Mouse (Mus musculus): ENCODE measurements at regions not wholly inside any gene's neighbourhood (a gene's known extent, or its start where the extent isn't known, plus 50 kb on each side); places are given as distances from the start of the nearest gene placed in this dataset.

DNA sequence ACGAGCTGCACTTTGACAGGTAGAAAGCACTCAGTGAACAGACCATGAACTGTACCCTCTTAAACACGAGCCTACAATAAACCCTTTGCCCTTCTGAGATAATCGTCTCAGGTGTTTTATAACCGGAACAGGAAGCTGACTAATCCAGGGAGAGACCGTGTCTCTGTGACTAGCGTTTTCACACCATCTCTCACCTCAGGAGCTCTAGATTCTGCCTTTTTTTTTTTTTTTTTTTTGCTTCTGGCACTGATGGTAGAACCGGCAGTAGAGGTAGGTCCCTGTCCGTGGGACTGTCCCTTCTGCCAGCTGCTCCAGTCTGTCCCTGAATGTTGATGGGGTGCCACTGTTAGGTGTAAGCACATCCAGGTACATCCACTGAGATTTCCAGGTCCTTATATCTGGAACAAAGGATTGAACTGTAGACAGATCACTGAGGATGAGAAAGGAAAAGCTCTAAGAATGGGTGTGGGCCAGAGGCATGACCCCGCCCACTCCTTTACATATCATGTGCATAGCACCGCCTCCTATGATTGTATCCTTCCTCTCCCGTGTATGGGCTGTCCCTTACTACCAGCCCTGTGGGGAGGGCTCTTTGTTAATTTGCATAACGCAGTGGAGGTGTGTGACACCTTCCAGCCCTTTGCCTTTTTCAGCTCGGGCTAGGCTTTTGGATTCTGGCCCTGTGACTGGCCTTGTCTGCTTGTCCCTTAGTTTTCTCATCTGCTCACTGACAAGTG, 70.7 kb upstream of the Lrpap1 start:
- no peak overlapping the region for H3K4me2 ChIP-seq (ENCODE audit: low read depth, low read length)
- no peak overlapping the region for H3K4me3 ChIP-seq (ENCODE audit: low read depth, low read length)
- H3K36me3 ChIP-seq (replicated peaks; ENCODE audit: insufficient read depth, low read length), result no peaks in the 10 kb centered on the region
- TF ChIP-seq EP300 (IDR thresholded peaks at IDR 0.05; ENCODE audit: low read depth) (no peak), CTCF (IDR thresholded peaks at IDR 0.05; ENCODE audit: low read depth) (no peak)
- no peaks in the 10 kb centered on the region for H3K27me3 ChIP-seq (ENCODE audit: insufficient read depth, low read length)
- H3K4me1 ChIP-seq (ENCODE audit: insufficient read depth), result no peaks in the 10 kb centered on the region
- no peaks in the 10 kb centered on the region for H3K9me3 ChIP-seq (ENCODE audit: low read length)
- ATAC-seq (no peak), DNase-seq (no peak)
- no peak overlapping the region for H3K9ac ChIP-seq (replicated peaks)
- H3K27ac ChIP-seq (ENCODE audit: low read depth), result no peak overlapping the region
- WGBS (ENCODE audit: insufficient replicate concordance), result 40% methylated on average over 13 of the region's 13 CpGs

DNA sequence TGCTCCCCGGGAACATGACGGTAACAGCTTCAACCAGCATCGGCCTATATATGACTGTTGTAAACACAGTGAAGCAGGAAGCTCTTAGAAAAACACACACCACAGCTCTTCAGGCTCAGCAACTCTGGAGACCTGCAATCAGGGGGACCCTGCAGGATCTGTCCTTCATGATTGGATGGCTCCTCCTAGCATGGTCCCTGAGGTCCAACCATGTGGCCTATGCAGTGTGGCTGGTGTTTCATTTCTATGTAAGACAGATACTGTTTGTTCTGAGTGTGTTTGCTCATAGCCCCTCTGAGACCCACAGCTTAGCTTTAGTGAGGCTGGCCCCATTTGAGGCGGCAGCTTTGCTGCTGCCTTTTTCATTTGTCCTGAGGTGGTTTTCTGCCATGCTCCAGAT, 68.8 kb upstream of the Lrpap1 start:
- Histone ChIP-seq H3K27ac (ENCODE audit: low read depth) (no peak overlapping the region), H3K27me3 (ENCODE audit: insufficient read depth, low read length) (no peaks in the 10 kb centered on the region; the same call in 1 of the 2 replicates), H3K4me1 (ENCODE audit: insufficient read depth) (no peaks in the 10 kb centered on the region), H3K36me3 (replicated peaks; ENCODE audit: insufficient read depth, low read length) (no peaks in the 10 kb centered on the region), H3K9ac (replicated peaks) (no peak overlapping the region), H3K9me3 (ENCODE audit: low read length) (no peaks in the 10 kb centered on the region), H3K4me2 (ENCODE audit: low read depth, low read length) (no peak overlapping the region), H3K4me3 (ENCODE audit: low read depth, low read length) (no peak overlapping the region)
- DNase-seq, result no peak
- 70% methylated on average over 4 of the region's 4 CpGs for WGBS (ENCODE audit: insufficient replicate concordance)
- no peak for ATAC-seq
- TF ChIP-seq CTCF (IDR thresholded peaks at IDR 0.05; ENCODE audit: low read depth) (no peak), EP300 (IDR thresholded peaks at IDR 0.05; ENCODE audit: low read depth) (no peak)

- 72% methylated on average over 3 of the region's 3 CpGs for WGBS (ENCODE audit: insufficient replicate concordance)
- TF ChIP-seq CTCF (IDR thresholded peaks at IDR 0.05; ENCODE audit: low read depth) (no peak), EP300 (IDR thresholded peaks at IDR 0.05; ENCODE audit: low read depth) (no peak)
Observed at GRCm38 (mm10) chr5:35171336-35171735, 65.8 kb upstream of the Lrpap1 start.

DNA sequence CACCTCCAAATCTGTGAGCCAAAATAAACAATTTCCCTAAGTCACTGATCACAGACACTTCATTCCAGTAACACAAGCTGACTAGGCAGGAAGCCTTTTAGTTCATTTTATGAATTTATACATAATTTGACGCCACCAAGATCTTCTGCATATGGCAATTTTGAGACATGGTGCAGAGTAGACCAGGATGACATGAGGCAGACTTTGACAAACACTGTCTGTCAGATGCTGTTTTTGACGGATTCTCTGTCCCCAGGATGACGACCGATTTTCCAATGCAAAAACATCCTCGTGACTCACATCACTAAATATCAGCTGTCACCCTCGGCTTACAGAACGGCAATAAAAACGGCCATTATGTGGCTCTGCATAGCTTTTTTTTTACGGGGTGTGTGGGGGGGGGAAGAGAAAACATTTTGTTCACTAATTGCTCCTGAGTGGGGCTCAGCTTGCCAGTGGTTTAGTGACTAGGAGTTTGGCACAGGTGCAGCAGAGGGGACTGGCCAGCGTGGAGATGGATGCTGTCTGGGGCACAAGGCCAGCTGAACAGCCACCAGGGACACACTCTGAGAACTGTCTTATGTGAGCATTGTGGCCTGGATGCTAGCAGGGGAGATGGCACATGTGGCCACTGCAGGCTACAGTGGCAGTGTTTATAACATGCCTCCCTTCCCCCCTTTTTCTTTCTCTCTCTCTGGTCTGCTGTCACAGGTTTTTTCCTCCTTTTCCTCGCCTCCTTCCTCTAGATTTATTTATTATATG, 65.0 kb upstream of the Lrpap1 start:
- Histone ChIP-seq H3K4me1 (ENCODE audit: insufficient read depth) (no peaks in the 10 kb centered on the region), H3K9ac (replicated peaks) (no peak overlapping the region), H3K4me3 (ENCODE audit: low read depth, low read length) (no peak overlapping the region), H3K4me2 (ENCODE audit: low read depth, low read length) (no peak overlapping the region), H3K27ac (ENCODE audit: low read depth) (no peak overlapping the region), H3K36me3 (replicated peaks; ENCODE audit: insufficient read depth, low read length) (no peaks in the 10 kb centered on the region), H3K9me3 (ENCODE audit: low read length) (no peaks in the 10 kb centered on the region), H3K27me3 (ENCODE audit: insufficient read depth, low read length) (no peaks in the 10 kb centered on the region; the same call in 1 of the 2 replicates)
- no peak for DNase-seq
- TF ChIP-seq EP300 (IDR thresholded peaks at IDR 0.05; ENCODE audit: low read depth) (no peak), CTCF (IDR thresholded peaks at IDR 0.05; ENCODE audit: low read depth) (no peak)
- WGBS (ENCODE audit: insufficient replicate concordance), result 80% methylated on average over 11 of the region's 11 CpGs
- no peak for ATAC-seq

More at GRCm38 (mm10) chr5:35171336-35171735, 65.8 kb upstream of the Lrpap1 start:
- Histone ChIP-seq H3K36me3 (replicated peaks; ENCODE audit: insufficient read depth, low read length) (no peaks in the 10 kb centered on the region), H3K4me1 (ENCODE audit: insufficient read depth) (no peaks in the 10 kb centered on the region), H3K4me3 (ENCODE audit: low read depth, low read length) (no peak overlapping the region), H3K4me2 (ENCODE audit: low read depth, low read length) (no peak overlapping the region), H3K27me3 (ENCODE audit: insufficient read depth, low read length) (no peaks in the 10 kb centered on the region; the same call in 1 of the 2 replicates), H3K9me3 (ENCODE audit: low read length) (no peaks in the 10 kb centered on the region), H3K27ac (ENCODE audit: low read depth) (no peak overlapping the region), H3K9ac (replicated peaks) (no peak overlapping the region)
- DNase-seq (no peak), ATAC-seq (no peak)

GRCm38 (mm10) chr5:35169614-35170293, 64.2 kb upstream of the Lrpap1 start:
- no peak for ATAC-seq

GRCm38 (mm10) chr5:35168853-35169252, 63.3 kb upstream of the Lrpap1 start:
- ATAC-seq (no peak), DNase-seq (no peak)
- H3K4me2 ChIP-seq (ENCODE audit: low read depth, low read length), result no peak overlapping the region
- TF ChIP-seq EP300 (IDR thresholded peaks at IDR 0.05; ENCODE audit: low read depth), result no peak
- TF ChIP-seq CTCF (IDR thresholded peaks at IDR 0.05; ENCODE audit: low read depth), result no peak
- WGBS (ENCODE audit: insufficient replicate concordance), result 66% methylated on average over 5 of the region's 5 CpGs
- no peaks in the 10 kb centered on the region for H3K4me1 ChIP-seq (ENCODE audit: insufficient read depth)
- H3K4me3 ChIP-seq (ENCODE audit: low read depth, low read length), result no peak overlapping the region
- no peaks in the 10 kb centered on the region; the same call in 1 of the 2 replicates for H3K27me3 ChIP-seq (ENCODE audit: insufficient read depth, low read length)
- no peak overlapping the region for H3K9ac ChIP-seq (replicated peaks)
- no peaks in the 10 kb centered on the region for H3K36me3 ChIP-seq (replicated peaks; ENCODE audit: insufficient read depth, low read length)
- no peak overlapping the region for H3K27ac ChIP-seq (ENCODE audit: low read depth)
- no peaks in the 10 kb centered on the region for H3K9me3 ChIP-seq (ENCODE audit: low read length)

More at GRCm38 (mm10) chr5:35169614-35170293, 64.2 kb upstream of the Lrpap1 start:
- no peak overlapping the region for H3K27ac ChIP-seq (ENCODE audit: low read depth)
- no peaks in the 10 kb centered on the region for H3K4me1 ChIP-seq (ENCODE audit: insufficient read depth)
- no peak overlapping the region for H3K4me2 ChIP-seq (ENCODE audit: low read depth, low read length)
- TF ChIP-seq EP300 (IDR thresholded peaks at IDR 0.05; ENCODE audit: low read depth) (no peak), CTCF (IDR thresholded peaks at IDR 0.05; ENCODE audit: low read depth) (no peak)
- H3K9ac ChIP-seq (replicated peaks), result no peak overlapping the region
- no peaks in the 10 kb centered on the region for H3K9me3 ChIP-seq (ENCODE audit: low read length)
- no peak overlapping the region for H3K4me3 ChIP-seq (ENCODE audit: low read depth, low read length)
- no peaks in the 10 kb centered on the region; the same call in 1 of the 2 replicates for H3K27me3 ChIP-seq (ENCODE audit: insufficient read depth, low read length)
- 81% methylated on average over 7 of the region's 7 CpGs for WGBS (ENCODE audit: insufficient replicate concordance)
- no peaks in the 10 kb centered on the region for H3K36me3 ChIP-seq (replicated peaks; ENCODE audit: insufficient read depth, low read length)
- no peak for DNase-seq

Data from liver, postnatal 0 days (tissue).